12 mouse cellular contexts compared by ENCODE assay signal in the genomic region with DNA sequence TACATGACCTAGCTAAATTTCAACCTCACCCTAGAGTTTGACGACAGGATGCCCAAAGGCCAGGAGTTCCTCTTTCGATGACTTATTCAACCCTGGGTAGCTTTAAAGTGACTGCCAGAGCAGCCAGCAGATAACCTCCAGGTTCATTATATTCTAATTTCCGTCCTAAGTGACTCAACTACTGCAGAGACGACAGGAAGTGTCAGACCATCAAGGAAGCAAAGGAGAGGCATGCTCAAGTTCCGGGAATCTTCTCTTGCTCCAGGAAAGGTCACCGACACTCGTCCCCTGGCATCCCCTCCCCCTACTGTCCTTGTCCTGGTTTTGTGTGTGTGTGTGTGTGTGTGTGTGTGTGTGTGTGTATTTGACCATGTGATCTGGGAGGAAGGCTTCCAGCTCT. TPM values are rescaled to one million over a fixed set of nuclear protein-coding genes. Genes with fewer than 3 reads are reported as not detected.
DNase-seq lines count a peak whose midpoint lies in the region; ATAC-seq and TF ChIP-seq lines count a peak whose summit lies in the region.
"Had no signal": no experiment of that assay in that cellular context is flagged by ENCODE, and none has a peak within 500 bp of the region (broad histone marks: within the 10 kb centered on the region; RNA-seq: fewer than 3 reads in every experiment).

No protein-coding gene starts in this region.

- no peaks in the 10 kb centered on the region for H3K27me3 ChIP-seq in spleen, adult 2 months (ENCODE audit: control insufficient read depth, insufficient read depth, low read length)

- ATAC-seq in neutrophil, adult 5-6 weeks (ENCODE audit: extremely low read depth, insufficient number of reproducible peaks, low FRiP score, poor library complexity, severe bottlenecking), result peak; percentile 59; the same call in 1 of the 2 replicates
- ATAC-seq: forebrain, embryonic 14.5 days had no signal

- TF ChIP-seq POLR2A in spleen, adult 2 months (IDR thresholded peaks at IDR 0.05; ENCODE audit: low read depth, low read length), result no peak

- H3K4me1 ChIP-seq in spleen, adult 2 months (ENCODE audit: control insufficient read depth, insufficient read depth, insufficient read length), result peaks cover 6% of the 10 kb centered on the region; the same call in 1 of the 2 replicates

- WGBS in spleen, adult 2 months, result 2% methylated on average over 7 of the region's 7 CpGs

- H3K27ac ChIP-seq in spleen, adult 2 months (ENCODE audit: insufficient read depth, low read length), result peak overlapping the region; percentile 42
- H3K27ac ChIP-seq: liver, embryonic 13.5 days had no signal

- H3K4me3 ChIP-seq in spleen, adult 2 months (ENCODE audit: extremely low read depth, insufficient read depth, insufficient read length), result 0 out of 2 replicates have a peak overlapping the region, but pooled peaks have one; percentile 8
- H3K4me3 ChIP-seq: liver, embryonic 13.5 days had no signal

- H3K36me3 ChIP-seq in spleen, adult 2 months (ENCODE audit: control insufficient read depth, insufficient read depth, low read length), result no peaks in the 10 kb centered on the region
- H3K36me3 ChIP-seq: liver, embryonic 13.5 days had no signal

- no peak for TF ChIP-seq CTCF in spleen, adult 2 months (IDR thresholded peaks at IDR 0.05; ENCODE audit: extremely low read depth, insufficient read depth, insufficient read length, insufficient replicate concordance)

- peak in 1 of 2 experiments; percentile 30 for DNase-seq in spleen, adult 2 months (ENCODE audit: low read depth in 1 of 2, low spot score in 2 of 2)
- no peak for DNase-seq in spleen, postnatal 10 days (ENCODE audit: low spot score in 2 of 2)
- DNase-seq in adrenal gland, postnatal 36 days, result peak; percentile 56 to 66
- peak; percentile 48 to 68 for DNase-seq in kidney, postnatal 25 days
- DNase-seq in gastrocnemius, postnatal 25 days, result no peak
- DNase-seq in layer of hippocampus, adult 8-10 months (ENCODE audit: low spot score in 2 of 2), result no peak
- DNase-seq: liver, embryonic 13.5 days; right cerebral cortex, postnatal 25 days had no signal

RNA-seq across cellular contexts. Expression of gene Alox12e, which starts 16.3 kb away (rescaled TPM):
- polyA plus RNA-seq in spleen, adult 2 months (2012; rRNA removed), result 0.12 and 0.13 TPM in 2 replicates
- not detected for total RNA-seq in adrenal gland, postnatal 36 days (2021)
- 0.35 and 2.0 TPM in 2 replicates for total RNA-seq in neutrophil, adult 5-6 weeks (2017)
- total RNA-seq in gastrocnemius, postnatal 25 days (2021), result not detected
- total RNA-seq in layer of hippocampus, adult 8-10 months (2022), result under 1 TPM in 3 of 4 experiments, not detected in 1; 0.18 to 0.38 (median 0.18) TPM
- total RNA-seq: MEL had no signal
- polyA plus RNA-seq: forebrain, embryonic 14.5 days; heart, embryonic 11.5 days had no signal

RNA-seq across cellular contexts. Expression of gene Alox15, which starts 45.7 kb away (rescaled TPM):
- polyA plus RNA-seq in spleen, adult 2 months (2012; rRNA removed), result 2.5 and 4.1 TPM in 2 replicates
- 1 to 10 TPM; 1.9 to 6.0 TPM for total RNA-seq in adrenal gland, postnatal 36 days (2021)
- 4.5 and 7.1 TPM in 2 replicates for total RNA-seq in neutrophil, adult 5-6 weeks (2017)
- total RNA-seq in gastrocnemius, postnatal 25 days (2021), result under 1 TPM in 1 of 2 experiments, not detected in 1; 0.91 TPM
- total RNA-seq in layer of hippocampus, adult 8-10 months (2022), result under 1 TPM in 2 of 4 experiments, not detected in 2; 0.45 to 0.61 TPM
- total RNA-seq: MEL had no signal
- polyA plus RNA-seq: forebrain, embryonic 14.5 days had no signal

RNA-seq across cellular contexts. Expression of gene Alox12, which starts 51.0 kb away (rescaled TPM):
- 21.1 and 21.4 TPM in 2 replicates for polyA plus RNA-seq in spleen, adult 2 months (2012; rRNA removed)
- 1 to 10 TPM; 1.2 to 1.8 TPM for total RNA-seq in adrenal gland, postnatal 36 days (2021)
- total RNA-seq in neutrophil, adult 5-6 weeks (2017), result 9.6 and 10.5 TPM in 2 replicates
- total RNA-seq in gastrocnemius, postnatal 25 days (2021), result under 1 TPM; 0.67 to 0.80 TPM
- total RNA-seq in layer of hippocampus, adult 8-10 months (2022), result under 1 TPM; 0.17 to 0.41 (median 0.37) TPM
- total RNA-seq: MEL had no signal

Comparison
In these comparisons a context has a peak if more than half of its experiments do, and no peak if none do; other contexts are left out.
1. DNase-seq: peak in adrenal gland, postnatal 36 days (2 of 2) and kidney, postnatal 25 days (2 of 2); none in spleen, postnatal 10 days (0 of 2), gastrocnemius, postnatal 25 days (single experiment) and layer of hippocampus, adult 8-10 months (0 of 2).